Mouse (Mus musculus) ES-E14 (cell line): ENCODE data around the gene Gm36210. TPM values are rescaled to one million over a fixed set of nuclear protein-coding genes. Genes with fewer than 3 reads are reported as not detected.
A peak's percentile ranks its signal among the peaks of the same experiment; 100 is the strongest.

Source experiments
- DNase-seq: peaks from one replicate; pipeline ENCODE4 v3.0.0-alpha.2; 2013; ENCODE audit warnings: low read depth, low spot score
- H3K27ac ChIP-seq: 2 replicates; pipeline ENCODE4 v1.5.1; 2012; ENCODE audit warnings: low read depth, mild to moderate bottlenecking, low read length, moderate library complexity, mixed read lengths; ENCODE audit not compliant: poor library complexity, insufficient read depth, severe bottlenecking
- H3K36me3 ChIP-seq: 2 replicates; pipeline ENCODE4 v1.6.1; 2012; ENCODE audit warnings: mild to moderate bottlenecking, low read length, moderate library complexity, mixed read lengths; ENCODE audit not compliant: control insufficient read depth, poor library complexity, insufficient read depth, severe bottlenecking
- H3K4me1 ChIP-seq, 2 experiments: fragments of 150-350 bp in 1 of 2; sonication (generic) in 1 of 2; 2 replicates each; pipeline ENCODE4 v1.6.1; 2012; ENCODE audit warnings: low read length in 2 of 2, mild to moderate bottlenecking in 1 of 2, mixed read lengths in 1 of 2; ENCODE audit not compliant: control insufficient read depth in 2 of 2, insufficient read depth in 2 of 2, poor library complexity in 1 of 2
- H3K4me3 ChIP-seq, 2 experiments: fragments of 150-350 bp in 1 of 2; sonication (generic) in 1 of 2; 2 replicates each; pipeline ENCODE4 v1.5.1; 2012; ENCODE audit warnings: low read length in 2 of 2, low read depth in 1 of 2, mild to moderate bottlenecking in 1 of 2, mixed read lengths in 1 of 2; ENCODE audit not compliant: insufficient read depth in 1 of 2, poor library complexity in 1 of 2, severe bottlenecking in 1 of 2
- H3K9ac ChIP-seq: 2 replicates; pipeline ENCODE4 v1.6.1; 2012; ENCODE audit warnings: low read depth, mild to moderate bottlenecking, low read length, mixed read lengths; ENCODE audit not compliant: poor library complexity, insufficient read depth, severe bottlenecking
- H3K9me3 ChIP-seq: fragments of 150-350 bp; sonication (generic); 2 replicates; pipeline ENCODE4 v1.6.1; 2012; ENCODE audit warnings: low read depth, mild to moderate bottlenecking, low read length; ENCODE audit not compliant: control insufficient read depth, insufficient read depth
- CHD2 ChIP-seq: IDR thresholded peaks from 2 replicates; pipeline ENCODE4 v1.6.1; 2014; ENCODE audit warnings: mild to moderate bottlenecking, low read depth, low read length, inconsistent platforms
- HCFC1 ChIP-seq: IDR thresholded peaks from 2 replicates; pipeline ENCODE4 v1.6.1; 2012; ENCODE audit warnings: low read length, inconsistent platforms, borderline replicate concordance; ENCODE audit not compliant: insufficient read depth
- MAFK ChIP-seq: IDR thresholded peaks from 2 replicates; pipeline ENCODE4 v1.6.1; 2014; ENCODE audit warnings: mild to moderate bottlenecking, low read depth, low read length, inconsistent platforms; ENCODE audit not compliant: insufficient read depth
- ZC3H11A ChIP-seq: IDR thresholded peaks from 2 replicates; pipeline ENCODE4 v1.6.1; 2012; ENCODE audit warnings: low read depth, mild to moderate bottlenecking, inconsistent platforms, low read length, borderline replicate concordance
- ZNF384 ChIP-seq: IDR thresholded peaks from 2 replicates; pipeline ENCODE4 v1.6.1; 2012; ENCODE audit warnings: low read depth, low read length, inconsistent platforms
- in situ Hi-C, 2 experiments: fragments of 600-800 bp; cut with MboI; formaldehyde crosslinking; loops; one replicate each; pipeline ENCODE4 v1.15.1; 2025; ENCODE audit warnings: low sequenced_read_pairs in 2 of 2, inconsistent platforms in 1 of 2; ENCODE audit not compliant: unreplicated experiment in 2 of 2
- total RNA-seq: library from RNA; depleted of rRNA; stranded (reverse); fragments of 300-350 nt; gene quantifications from 2 replicates; pipeline ENCODE4 v1.2.3, GENCODE M21; 2012

Gene Gm36210
- total RNA-seq, 1 experiment, result 2.2 TPM

GRCm38 (mm10) chr7:4866631-4867180, 39.6 kb downstream of the Gm36210 start:
- peak overlapping the region; percentile 76; the same call in 1 of the 2 replicates for H3K9ac ChIP-seq
- in situ Hi-C loops, result no loop called here

GRCm38 (mm10) chr7:4865579-4866493, 40.5 kb downstream of the Gm36210 start:
- peak overlapping the region; percentile 65 for H3K27ac ChIP-seq
- in situ Hi-C loops, result no loop called here
- peak; percentile 96 for TF ChIP-seq CHD2
- no peak for TF ChIP-seq HCFC1

More at GRCm38 (mm10) chr7:4866631-4867180, 39.6 kb downstream of the Gm36210 start:
- DNase-seq, result no peak
- no peak for TF ChIP-seq ZC3H11A
- no peak for TF ChIP-seq HCFC1
- TF ChIP-seq ZNF384, result no peak
- no peak for TF ChIP-seq CHD2
- TF ChIP-seq MAFK, result no peak
- no peaks in the 10 kb centered on the region for H3K36me3 ChIP-seq
- H3K9me3 ChIP-seq, result no peaks in the 10 kb centered on the region
- H3K4me3 ChIP-seq, result peak overlapping the region; percentile 66 to 91
- peak overlapping the region; percentile 65 for H3K27ac ChIP-seq
- H3K4me1 ChIP-seq, result peaks cover 7% of the 10 kb centered on the region in 2 experiments; a peak in 3 of 4 replicates

GRCm38 (mm10) chr7:4865090-4865489, 41.2 kb downstream of the Gm36210 start:
- H3K4me3 ChIP-seq, result peak overlapping the region; percentile 61 to 91
- H3K4me1 ChIP-seq, result peaks cover 6 to 7% of the 10 kb centered on the region in 2 experiments; a peak in 3 of 4 replicates
- in situ Hi-C loops, result no loop called here
- DNase-seq, result no peak
- H3K9me3 ChIP-seq, result no peaks in the 10 kb centered on the region
- peak overlapping the region; percentile 69; the same call in 1 of the 2 replicates for H3K9ac ChIP-seq
- TF ChIP-seq ZC3H11A (0 out of 2 replicates have a peak, but pooled peaks have one; percentile 55), ZNF384 (no peak)
- H3K27ac ChIP-seq, result no peak overlapping the region; the same call in 1 of the 2 replicates
- H3K36me3 ChIP-seq, result no peaks in the 10 kb centered on the region

More at GRCm38 (mm10) chr7:4865579-4866493, 40.5 kb downstream of the Gm36210 start:
- Histone ChIP-seq H3K9ac (peak overlapping the region; percentile 76), H3K36me3 (no peaks in the 10 kb centered on the region), H3K4me3 (peak overlapping the region; percentile 66 to 91), H3K9me3 (no peaks in the 10 kb centered on the region), H3K4me1 (peaks cover 6 to 7% of the 10 kb centered on the region in 2 experiments; a peak in 3 of 4 replicates)
- DNase-seq, result peak; percentile 98

GRCm38 (mm10) chr7:4864130-4864845, 42.0 kb downstream of the Gm36210 start:
- no peak overlapping the region for H3K9ac ChIP-seq
- H3K9me3 ChIP-seq, result no peaks in the 10 kb centered on the region
- H3K4me3 ChIP-seq, result no peak overlapping the region
- H3K36me3 ChIP-seq, result no peaks in the 10 kb centered on the region
- peaks cover 6 to 7% of the 10 kb centered on the region in 2 experiments; a peak in 3 of 4 replicates for H3K4me1 ChIP-seq
- in situ Hi-C loops, result no loop called here
- no peak for DNase-seq
- no peak overlapping the region; the same call in 1 of the 2 replicates for H3K27ac ChIP-seq
- no peak for TF ChIP-seq ZC3H11A
